Mouse (Mus musculus) A20 (cell line): ENCODE data around the gene Tgds.
"Not testable (repeated sequence)": the region's sequence is repeated elsewhere in the genome, so short reads cannot be mapped to it uniquely, and the experiment has no call there.

Source experiments
- DNase-seq: peaks from one replicate; pipeline ENCODE4 v3.0.0-alpha.2; 2011; ENCODE audit warnings: low read depth, low spot score

Tgds gene

DNA sequence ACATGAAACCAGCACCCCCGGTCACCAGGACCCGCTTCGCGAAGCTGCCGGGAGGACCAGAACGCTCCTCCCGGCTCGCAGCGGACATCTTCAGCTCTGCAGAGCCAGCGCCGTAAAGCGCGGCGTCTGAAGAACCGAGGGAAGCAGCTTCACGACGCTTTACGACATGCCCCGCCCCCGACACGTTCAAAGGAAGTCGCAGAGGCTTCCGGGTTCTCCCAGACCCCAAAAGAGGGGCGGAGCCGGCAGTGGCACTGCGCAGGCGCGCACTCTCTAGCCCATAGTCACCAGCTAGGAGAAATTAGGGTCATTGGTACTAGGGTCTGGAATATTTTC lies at the start of gene Tgds:
TSS of gene Tgds (minus strand) at position 114 of the 336 bp plus-strand sequence.
- peak; percentile 99 for DNase-seq

DNA sequence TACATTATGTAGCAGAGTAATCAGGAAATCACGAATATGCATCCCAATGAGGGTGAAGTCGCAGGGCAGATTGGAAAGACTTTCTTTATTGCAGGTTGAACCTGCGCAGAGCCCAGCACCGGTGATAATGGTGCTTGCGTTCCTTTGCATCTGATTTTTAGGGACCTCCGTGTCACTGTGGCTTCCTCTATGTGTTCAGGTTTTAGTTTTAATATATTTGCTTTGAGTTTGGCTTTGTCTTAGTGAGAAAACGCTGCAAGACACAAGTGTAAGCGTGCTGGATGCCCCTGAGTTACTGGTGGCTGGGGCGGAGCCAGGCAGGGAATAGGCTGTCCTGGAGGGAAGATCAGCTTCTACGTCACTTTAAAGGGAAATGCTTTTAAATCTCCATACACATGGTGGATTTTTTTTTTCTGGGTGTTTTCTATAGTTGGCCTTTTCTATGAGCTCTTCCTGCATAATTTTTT lies 48.2 kb upstream of the Tgds start:
- no peak for DNase-seq

DNA sequence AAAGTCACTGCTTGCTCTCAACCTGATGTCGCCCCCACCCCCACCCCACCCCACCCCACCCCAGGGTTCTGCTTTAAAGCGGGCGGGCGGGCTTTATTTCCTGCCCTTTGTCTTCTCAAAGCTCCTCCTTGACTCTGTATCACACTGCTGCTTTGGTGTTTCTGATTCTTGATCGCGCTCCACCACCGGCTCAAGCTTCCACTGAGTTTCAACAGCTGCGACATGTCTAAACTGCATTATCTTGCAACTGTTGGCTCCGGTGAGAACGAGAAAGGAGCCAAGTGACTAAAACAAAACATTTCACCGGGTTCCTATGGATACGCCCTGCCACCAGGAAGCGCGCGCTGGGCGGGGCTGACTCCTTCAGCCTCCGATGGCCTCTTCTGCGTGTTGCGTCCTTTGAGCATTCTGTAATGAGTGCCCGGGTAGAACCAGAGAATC lies 47.6 kb upstream of the Tgds start:
- DNase-seq: no peak

DNA sequence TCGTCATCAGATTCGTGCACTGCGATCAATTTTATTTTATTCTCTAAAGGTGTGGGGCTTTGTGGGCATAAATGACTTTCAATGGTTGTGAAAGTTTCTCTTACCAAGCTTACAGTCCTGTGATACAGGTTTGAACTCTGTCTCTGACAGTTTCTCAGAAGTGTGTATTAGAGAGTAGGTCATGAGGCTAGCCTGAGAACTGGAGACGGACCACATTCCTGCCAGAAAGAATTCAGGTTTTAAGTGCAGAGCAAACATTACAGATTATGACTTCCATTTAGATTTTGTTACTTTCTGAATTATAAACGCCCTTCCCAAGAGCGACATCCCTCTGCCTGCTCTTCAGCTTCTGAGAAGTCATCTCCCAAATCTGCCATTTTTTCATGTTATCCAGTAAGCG lies 47.1 kb upstream of the Tgds start:
- no peak for DNase-seq

DNA sequence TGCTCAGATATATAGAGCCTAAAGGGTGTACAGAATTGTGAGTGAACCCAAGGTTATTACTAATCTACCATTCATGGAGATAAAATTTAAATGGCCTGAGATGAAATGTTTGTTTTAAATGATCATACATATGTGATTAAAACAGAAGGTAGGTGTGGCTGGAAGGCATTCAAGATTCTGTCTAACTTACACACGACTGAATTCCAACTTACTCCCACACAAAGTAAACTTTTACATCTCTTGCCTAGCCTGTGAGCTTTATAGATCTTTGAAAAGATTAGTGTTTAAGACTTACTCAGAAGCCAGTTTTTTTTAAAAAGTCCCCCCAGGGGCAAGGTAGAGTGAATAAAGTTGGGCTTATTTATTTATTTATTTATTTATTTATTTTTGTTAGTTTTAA lies 46.7 kb upstream of the Tgds start:
- no peak for DNase-seq

DNA sequence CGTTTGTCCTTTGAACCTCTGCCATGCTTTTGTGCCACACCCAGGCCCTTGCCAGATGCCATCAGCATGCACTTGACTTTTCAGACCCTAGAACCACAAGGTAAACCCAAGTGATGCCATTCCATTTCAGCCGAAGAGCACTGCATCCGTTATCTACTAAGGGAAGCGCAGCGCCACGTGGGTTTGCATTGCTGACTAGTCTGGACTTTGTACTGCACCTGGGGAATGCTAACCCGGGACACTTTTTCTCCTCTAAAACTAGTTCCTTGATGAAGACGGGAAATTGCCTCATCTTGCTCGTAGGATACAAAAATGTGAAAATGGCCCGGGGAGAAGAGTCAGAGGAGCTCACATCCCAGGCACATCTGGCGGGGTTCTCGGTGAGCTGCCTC lies 43.1 kb upstream of the Tgds start:
- no peak for DNase-seq

DNA sequence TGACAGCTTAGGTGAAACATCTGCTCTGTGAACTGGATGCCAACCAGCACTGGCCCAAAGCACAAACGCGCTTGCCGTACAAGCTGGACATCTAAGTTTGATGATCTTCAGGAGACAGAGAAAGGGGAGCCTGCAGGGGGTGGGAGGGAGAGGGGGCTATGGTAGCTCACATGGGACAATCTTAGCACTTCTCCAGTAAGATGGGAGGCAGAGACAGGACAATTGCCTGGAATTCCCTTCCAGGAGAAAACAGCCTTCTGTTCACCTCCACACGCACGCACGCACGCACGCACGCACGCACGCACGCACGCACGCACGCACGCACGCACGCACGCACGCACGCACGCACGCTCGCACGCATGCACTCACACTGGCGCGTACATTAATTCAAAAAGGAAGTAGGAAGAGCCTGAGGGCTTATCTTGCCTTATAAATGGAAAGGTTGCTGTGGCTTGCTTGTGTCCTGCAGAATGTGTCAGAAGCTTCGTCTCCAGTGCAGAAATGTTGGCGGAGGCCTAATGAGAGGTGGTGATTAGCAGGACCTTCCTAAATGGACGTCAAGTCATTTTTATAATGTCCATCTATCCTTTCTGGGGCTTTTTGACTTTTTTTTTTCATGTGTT lies 42.6 kb upstream of the Tgds start:
- DNase-seq: no peak

DNA sequence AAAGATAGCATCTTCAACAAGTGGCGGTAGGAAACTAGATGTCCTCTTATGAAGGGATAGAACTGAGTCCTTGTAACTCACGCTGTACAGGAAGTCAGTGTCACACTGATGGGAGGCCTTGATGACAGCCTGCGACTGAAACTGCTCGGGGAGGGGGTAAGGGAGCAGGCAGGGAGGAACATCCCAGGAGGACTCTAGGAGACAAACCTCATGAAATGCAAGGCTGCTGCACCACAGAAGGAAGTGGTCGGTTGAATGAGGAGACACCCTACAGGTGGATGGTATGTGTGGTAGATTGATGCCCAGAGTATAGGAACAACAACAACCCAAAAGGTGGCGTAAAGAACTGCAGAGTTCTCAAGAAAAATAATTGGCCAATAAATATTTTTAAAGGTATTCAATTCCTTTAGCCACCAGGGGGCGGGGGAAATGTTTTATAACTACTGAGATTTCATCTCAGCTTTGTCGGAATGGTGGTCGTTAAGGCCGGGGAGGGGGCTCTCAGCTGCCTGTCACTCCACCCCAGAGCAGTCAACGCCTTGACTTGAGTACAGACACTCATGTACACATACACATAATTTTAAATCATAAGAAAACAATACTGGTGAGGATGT lies 41.1 kb upstream of the Tgds start:
- no peak for DNase-seq

DNA sequence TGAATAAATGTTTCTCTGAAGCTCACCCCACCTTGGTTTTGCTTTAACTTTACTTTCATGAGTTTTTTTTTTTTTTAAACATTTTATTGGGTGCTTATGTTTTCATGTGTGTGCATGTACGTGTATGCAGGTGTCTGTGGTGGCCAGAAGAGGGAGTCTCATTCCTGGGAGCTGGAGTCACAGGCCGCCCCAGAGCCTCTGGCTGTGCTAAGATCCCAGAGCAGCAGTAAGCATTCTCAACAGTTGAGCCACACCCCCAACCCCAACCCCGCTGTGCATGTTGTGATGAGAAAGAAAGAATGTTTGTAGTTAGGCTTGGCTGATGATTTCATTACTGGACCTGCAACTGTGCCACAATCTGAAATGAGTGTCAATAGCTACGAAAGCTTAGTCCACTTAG lies 36.2 kb upstream of the Tgds start:
- no peak for DNase-seq

DNA sequence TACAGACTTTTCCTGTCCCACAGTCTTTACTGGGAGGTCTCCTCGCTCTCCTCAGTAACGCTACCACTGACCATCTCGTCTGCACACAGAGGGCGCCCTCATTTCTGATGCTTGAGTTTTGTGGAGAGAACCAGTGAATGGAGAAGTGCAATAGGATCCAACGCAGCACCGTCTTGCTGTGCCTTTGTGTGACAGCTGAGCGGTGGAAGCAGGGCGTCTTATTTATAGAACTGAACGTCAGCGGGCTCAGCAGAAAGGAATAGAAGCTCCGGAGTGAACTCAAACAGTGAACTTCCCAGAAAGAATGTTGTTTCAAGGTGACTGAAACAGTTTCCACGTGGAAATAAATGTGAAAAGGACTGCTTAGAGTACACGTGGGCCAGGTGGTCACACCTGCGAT lies 30.1 kb upstream of the Tgds start:
- DNase-seq: no peak

DNA sequence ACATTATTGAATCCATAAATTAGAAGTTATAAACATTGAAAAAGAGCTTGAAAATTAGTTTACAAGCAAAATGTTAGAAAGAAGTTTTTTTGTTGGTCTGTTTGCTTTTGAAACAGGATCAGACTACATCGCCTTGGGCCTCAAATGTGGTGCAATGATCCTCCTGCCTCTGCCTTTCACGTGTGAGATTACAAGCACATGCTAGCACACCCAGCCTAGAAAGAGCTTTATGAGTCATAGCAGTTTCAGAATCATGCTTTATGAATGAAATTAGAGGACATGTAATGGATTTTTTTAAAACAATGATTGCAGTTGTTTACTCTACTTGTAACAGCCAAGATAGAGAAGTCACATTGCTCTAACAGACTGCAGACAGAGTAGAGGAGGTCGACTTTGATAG lies 29.2 kb upstream of the Tgds start:
- no peak for DNase-seq

DNA sequence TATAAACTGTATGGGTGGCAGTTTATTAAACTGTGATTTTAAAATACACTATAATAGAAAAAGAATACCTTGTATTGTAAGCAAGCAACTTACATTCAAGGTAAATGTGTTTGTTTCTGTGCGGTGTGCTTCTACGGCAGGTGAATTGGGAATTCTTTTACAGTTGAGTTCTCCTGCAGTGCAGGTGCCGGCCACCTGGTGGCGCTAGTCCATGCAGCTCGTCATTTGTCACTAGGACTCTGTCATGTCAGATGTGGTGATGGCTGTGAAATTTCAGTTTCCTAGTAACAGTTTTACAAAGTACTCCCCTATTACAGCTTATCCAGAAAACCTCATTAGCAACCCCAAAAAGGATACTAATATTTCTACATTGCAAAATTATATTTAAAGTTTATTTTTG lies 24.6 kb upstream of the Tgds start:
- peak; percentile 41 for DNase-seq

DNA sequence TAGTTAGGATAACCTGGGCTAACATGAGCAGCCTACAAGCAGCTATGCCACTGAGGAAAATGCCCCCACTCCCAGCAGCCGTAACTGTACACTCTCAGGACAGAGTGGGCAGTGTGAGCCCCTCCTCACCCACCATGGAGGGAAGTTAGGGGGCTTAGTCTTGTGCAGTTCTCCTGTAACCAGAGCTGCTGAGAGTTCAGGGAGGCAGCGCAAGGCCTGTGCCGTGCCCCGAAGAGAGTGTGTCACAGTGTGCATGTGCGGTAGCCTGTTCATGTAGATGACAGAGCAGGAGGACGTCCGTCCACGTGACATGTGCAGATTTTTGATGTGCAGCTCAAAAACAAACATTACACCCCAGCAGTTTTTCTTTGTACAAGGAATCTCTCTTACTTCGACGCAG lies 24.2 kb upstream of the Tgds start:
- no peak for DNase-seq

DNA sequence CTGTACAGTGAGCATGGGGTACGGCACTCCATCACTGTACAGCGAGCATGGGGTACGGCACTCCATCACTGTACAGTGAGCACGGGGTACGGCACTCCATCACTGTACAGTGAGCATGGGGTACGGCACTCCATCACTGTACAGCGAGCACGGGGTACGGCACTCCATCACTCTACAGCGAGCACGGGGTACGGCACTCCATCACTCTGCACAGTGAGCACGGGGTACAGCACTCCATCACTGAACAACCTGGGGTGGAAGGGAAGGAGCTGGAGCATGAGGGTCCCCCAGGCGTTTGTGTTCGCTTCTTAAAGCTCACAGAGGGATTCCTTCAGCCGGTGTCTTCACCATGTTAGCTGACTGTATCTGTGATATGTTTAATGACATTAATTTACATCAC lies 23.5 kb upstream of the Tgds start:
- not testable (repeated sequence) for DNase-seq

DNA sequence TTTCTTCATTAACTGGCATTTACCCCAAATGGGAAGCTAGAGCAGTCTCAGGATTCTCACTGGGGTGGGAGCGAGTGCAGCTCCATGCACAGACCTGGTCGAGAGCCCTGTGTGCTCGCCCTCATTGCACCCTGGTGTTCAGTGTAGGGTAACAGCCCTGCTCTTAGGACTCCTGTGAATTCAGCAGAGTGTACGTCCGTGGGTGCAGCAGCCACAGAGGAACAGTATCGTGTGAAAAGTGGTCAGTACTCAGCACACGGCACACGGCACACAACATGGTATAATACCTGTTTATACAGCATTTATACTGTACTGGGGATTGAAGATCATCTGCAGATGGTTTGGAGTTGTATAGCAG lies 19.7 kb upstream of the Tgds start:
- no peak for DNase-seq

DNA sequence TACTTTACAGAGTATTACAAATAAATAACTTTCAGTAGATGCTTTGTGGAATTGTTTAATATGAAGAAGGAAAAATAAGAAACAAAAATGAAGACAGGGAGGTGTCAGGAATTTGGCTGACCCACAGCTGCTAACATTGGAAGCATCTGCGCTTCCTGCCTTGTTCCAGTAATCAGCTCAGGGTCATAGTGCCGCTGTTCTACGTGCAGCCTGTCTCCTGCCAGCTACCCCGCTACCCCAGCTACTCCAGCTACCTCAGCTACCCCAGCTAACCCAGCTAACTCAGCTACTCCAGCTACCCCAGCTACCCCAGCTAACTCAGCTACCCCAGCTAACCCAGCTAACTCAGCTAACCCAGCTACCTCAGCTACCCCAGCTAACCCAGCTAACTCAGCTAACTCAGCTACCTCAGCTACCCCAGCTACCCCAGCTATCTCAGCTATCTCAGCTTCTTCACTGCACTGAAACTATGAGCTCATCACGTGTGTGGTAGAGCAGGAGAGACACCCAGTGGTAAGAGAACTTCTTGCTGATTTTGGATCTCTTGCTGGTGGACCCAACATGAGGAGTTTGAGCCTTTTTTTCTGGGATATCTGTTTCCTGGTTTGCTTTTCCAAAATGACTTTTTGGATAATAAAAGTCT lies 19.2 kb upstream of the Tgds start:
- peak; percentile 34 for DNase-seq

DNA sequence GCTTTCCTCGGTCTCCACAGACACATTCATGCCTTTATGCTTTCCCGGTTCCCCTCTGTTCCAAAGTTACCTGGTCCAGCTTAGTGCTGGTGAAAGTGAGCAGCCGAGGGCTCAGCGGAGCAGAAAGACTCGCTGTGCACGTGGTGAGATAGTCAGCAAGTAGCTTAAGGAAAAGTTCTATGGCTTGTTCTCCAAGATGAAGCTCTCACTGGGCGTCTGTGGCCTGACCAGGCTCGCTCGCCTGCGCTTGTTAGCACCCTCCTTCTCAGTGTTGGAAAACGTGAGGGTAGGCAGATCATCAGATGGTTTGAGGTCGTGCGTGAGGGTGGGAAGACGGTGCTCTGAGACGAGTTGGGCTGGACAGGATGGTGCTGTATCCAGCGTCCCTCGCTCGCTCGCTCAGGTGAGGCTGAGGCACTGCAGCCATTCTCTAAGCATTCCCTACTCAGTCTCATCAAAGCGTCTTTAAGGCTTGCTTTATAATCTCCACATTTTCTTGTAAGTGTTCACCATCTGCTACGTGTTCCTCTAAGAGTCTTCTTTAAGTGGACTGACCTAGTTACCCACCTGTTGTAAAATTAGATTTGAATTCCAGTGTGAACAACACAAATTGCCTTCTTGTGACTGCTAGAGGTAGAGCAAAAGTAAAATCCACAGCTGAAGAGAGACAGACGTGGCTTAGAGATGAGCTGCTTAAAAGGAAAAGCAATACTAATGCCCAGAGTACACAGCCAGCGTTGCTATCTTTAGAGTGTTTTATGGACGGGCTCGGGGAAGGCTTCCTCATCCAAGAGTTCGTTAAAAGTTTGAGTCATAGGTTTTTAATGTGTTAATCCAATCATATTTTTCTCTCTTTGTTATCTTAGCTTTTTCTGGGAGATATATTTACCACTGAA lies 18.3 kb upstream of the Tgds start:
- DNase-seq: no peak

DNA sequence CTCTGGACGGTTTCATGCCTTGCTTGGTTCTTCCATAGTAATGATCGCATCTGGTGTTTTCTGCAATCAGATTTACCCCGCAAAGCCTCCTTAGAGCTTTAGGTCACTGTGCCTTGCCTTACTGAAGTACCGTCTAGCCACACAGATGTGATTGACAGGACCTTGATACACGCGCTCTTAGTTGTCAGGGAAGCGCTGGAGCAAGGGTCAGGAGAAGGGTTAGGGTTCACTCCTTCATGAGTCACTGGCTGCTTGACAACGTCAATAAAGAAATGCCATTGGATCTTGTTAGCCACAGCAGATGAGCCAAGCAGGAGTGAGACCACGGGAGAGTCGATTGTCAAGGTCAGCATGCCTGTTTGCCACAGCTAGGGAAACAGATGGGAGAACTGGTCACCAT lies 16.0 kb upstream of the Tgds start:
- no peak for DNase-seq

DNA sequence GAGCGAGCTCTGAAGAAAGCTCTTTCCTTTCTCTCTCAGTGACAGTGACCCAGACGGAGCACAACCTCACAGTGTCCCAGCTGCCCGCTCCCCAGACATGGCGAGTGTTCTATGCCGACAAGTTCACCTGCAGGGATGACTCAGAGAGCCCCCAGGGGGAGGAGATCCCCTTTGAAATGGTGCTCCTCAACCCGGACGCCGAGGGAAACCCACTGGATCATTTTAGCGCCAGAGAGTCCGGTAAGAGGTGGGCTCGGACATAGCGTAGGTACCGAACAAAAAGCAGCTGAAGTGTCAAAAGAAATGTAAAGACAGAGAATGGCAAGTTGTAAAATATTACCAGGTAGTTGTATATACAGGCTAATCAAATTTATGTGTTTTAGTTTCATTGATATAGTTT lies 15.5 kb upstream of the Tgds start:
- no peak for DNase-seq

DNA sequence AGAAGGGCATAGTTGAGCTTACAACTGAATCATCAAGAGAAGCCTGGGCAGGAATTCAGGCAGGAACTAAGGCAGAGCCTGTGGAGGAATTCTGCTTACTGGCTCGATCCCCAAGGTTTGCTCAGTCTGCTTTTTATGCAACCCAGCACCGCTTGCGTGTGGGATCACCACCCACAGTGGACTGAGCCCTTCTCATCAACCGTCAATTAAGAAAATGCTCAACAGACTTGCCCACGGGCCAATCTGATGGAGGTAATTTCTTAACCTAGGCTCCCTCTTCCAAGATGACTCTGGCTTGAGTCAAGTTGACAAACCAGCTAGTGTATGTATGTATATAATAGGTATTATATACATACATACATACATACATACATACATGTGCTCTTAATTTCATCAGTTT lies 9.7 kb upstream of the Tgds start:
- no peak for DNase-seq

DNA sequence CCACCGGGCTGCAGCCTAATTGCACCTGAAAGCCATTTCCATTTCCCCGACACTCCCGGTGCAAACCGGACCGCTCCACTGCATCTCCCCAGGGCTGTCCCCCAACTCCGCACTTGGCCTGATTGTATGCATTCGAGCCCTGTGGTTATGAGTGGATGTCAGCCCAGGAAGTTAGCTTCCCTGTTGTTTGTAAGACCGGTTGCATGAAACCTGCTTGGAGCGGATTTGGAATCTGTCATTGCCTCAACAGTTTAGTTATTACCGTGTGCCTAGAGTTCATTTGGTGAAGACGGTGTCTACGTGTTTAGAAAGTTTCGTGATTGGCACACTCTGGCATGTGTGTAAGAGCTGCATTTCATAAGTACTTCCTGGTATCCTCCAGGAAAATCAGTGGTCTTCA lies 4.9 kb upstream of the Tgds start:
- no peak for DNase-seq

DNA sequence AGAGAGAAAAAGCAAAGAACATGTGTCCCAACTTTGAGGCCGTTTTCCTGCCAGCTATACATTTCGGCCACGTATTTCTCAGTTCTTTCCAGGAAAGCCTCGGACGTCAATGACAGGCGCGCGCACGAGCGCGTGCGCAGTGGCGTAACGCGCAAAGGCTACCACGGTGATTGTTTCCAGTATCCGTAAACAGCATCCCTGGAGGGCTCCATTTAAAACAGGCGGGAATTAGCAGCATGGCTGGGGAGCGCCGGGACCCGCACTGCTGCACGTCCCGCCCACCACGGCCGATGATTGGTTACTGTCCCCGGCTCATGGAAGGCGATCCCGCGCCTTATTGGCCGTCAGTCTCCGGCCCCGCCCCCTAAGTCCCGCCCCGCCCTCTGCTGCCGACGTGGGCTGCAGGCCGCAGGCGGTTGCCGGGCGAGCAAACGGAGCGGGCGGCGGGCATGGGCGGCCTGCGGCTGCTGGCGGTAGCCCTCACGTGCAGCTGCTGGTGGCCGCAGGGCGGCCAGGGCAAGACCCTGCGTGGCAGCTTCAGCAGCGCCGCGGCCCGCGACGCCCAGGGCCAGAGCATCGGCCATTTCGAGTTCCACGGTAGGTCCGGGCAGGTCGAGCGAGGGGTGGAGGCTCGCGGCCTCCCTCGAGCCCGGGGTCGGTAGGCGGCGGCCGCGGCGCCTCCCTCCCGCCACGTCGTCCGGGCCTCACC lies 4.3 kb upstream of the Tgds start, which contains the start of gene Gpr180:
TSS of gene Gpr180 (plus strand) at position 415 of the 709 bp plus-strand sequence.
- peak; percentile 94 for DNase-seq
